Mouse (Mus musculus): ENCODE data around the gene Mon2. TPM values are rescaled to one million over a fixed set of nuclear protein-coding genes. Genes with fewer than 3 reads are reported as not detected.

Gene Mon2
- polyA plus RNA-seq (2012; rRNA removed), result 15.2 and 20.1 TPM in 2 replicates

DNA sequence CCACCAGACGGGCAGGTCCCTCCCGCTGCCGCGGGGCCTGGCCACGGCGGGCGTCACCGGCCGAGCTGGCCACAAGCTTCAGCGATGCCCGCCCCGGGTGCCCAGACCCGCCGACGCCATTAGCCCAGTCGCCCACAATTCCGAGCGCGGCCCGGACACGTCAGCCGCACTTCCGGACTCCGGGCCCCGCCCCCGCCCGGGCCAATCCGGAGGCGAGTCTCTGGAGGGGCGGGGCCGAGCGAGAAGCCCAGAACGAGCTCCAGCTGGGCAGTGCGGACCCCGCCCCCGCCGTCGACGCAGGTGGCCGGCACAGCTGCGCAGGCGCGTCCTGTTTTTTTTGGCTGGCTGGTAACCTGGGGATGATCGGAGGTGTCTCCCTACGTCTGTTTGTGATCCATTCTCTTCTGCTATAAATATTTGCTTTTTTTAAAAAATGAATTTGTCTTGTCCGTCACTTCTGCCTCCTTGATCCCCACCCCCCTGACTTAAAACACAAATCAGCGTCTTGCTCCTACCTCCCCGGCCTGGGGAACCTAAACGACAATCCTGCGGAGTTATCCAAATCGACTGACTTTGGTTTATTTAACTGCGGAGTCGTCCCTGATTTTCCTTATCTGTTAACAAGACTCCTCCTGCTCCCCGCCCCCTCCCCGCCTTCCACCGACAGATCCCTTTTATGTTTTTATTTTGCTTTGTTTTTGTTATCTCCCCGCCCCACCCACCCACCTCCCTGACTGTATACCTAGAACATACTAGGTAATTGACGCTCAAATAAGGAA lies at the start of gene Mon2:
TSS of gene Mon2 (minus strand) at position 261 of the 779 bp plus-strand sequence.

Other genes with a start within 250 kb of the Mon2 start
- gene Usp15, start 120.5 kb upstream of the Mon2 start, polyA plus RNA-seq (2012; rRNA removed), result 35.6 and 35.7 TPM in 2 replicates
- 0.15 and 0.18 TPM in 2 replicates for gene Fam19a2, start 187.5 kb upstream of the Mon2 start, polyA plus RNA-seq (2012; rRNA removed)

Measured in liver, embryonic 18 days (tissue).